8 mouse cellular contexts compared by ENCODE assay signal in genomic region chr1:135283826-135284291, GRCm38 (mm10). TPM values are rescaled to one million over a fixed set of nuclear protein-coding genes. Genes with fewer than 3 reads are reported as not detected.
DNase-seq lines count a peak whose midpoint lies in the region; ATAC-seq lines count a peak whose summit lies in the region.

Gene Rnpep, minus strand, starts transcription at chr1:135284084.

- ATAC-seq in inflammation-experienced regulatory T-cells, adult 6 months = peak; percentile 81

- H3K9me3 ChIP-seq in megakaryocyte, embryonic 14.5 days = no peaks in the 10 kb centered on the region

- intact Hi-C loops in gastrocnemius, postnatal 14 days (cut with DNase I; ENCODE audit: low total_unique reads) = no loop called here

- H3K4me3 ChIP-seq in megakaryocyte, embryonic 14.5 days (replicated peaks) = peak within 1 kb of the TSS; percentile 95

- peaks cover 29% of the 10 kb centered on the region for H3K4me1 ChIP-seq in megakaryocyte, embryonic 14.5 days

- DNase-seq in adrenal gland, adult 18-20 months (ENCODE audit: low spot score in 2 of 2) = peak; percentile 74 to 75
- peak; percentile 82 for DNase-seq in embryo, embryonic 10.5 days (ENCODE audit: low spot score)
- peak; percentile 77 for DNase-seq in gastrocnemius, postnatal 14 days
- DNase-seq in left cerebral cortex, adult 9 months (ENCODE audit: low spot score in 2 of 2) = peak; percentile 18 to 65
- peak; percentile 80 to 82 for DNase-seq in right cerebral cortex, postnatal 10 days (ENCODE audit: low spot score in 2 of 2)
- DNase-seq in urinary bladder, postnatal 4 days (ENCODE audit: low spot score in 2 of 2) = peak; percentile 65 to 69

- H3K27me3 ChIP-seq in megakaryocyte, embryonic 14.5 days (replicated peaks) = peaks cover 8% of the 10 kb centered on the region

- peaks cover 5% of the 10 kb centered on the region for H3K36me3 ChIP-seq in megakaryocyte, embryonic 14.5 days (replicated peaks; ENCODE audit: low read length)

RNA-seq across cellular contexts. Expression of gene Rnpep, which starts in this region (rescaled TPM):
- total RNA-seq in adrenal gland, adult 18-20 months (2021) = 10 to 100 TPM; 45.2 to 51.1 TPM
- 10 to 100 TPM; 10.4 TPM for total RNA-seq in gastrocnemius, postnatal 14 days (2021)
- 10 to 100 TPM; 38.8 to 58.9 (median 50.7) TPM for polyA plus RNA-seq in inflammation-experienced regulatory T-cells, adult 6 months (2017; shearing (Covaris generic))
- polyA plus RNA-seq in megakaryocyte, embryonic 14.5 days (2012; ENCODE audit: insufficient read depth, low replicate concordance) = 15.5 and 18.7 TPM in 2 replicates

Comparison
In these comparisons a context has a peak if more than half of its experiments do, and no peak if none do; other contexts are left out.
1. Peak in every context shown above with its lines: DNase-seq, ATAC-seq and H3K4me3 ChIP-seq.
2. RNA of gene Rnpep (total RNA-seq): 45.2 to 51.1 TPM in adrenal gland, adult 18-20 months; 10.4 TPM in gastrocnemius, postnatal 14 days; every median in the first group is over 4 times any median in the second.